Mouse (Mus musculus): ENCODE measurements around the gene Ddhd1. TPM values are rescaled to one million over a fixed set of nuclear protein-coding genes. Genes with fewer than 3 reads are reported as not detected.

Gene Ddhd1
- polyA plus RNA-seq (2015; fragmentation: Nextera tagmentation; extraction: Ambion mirVana), result 8.1 and 9.3 TPM in 2 replicates

DNA sequence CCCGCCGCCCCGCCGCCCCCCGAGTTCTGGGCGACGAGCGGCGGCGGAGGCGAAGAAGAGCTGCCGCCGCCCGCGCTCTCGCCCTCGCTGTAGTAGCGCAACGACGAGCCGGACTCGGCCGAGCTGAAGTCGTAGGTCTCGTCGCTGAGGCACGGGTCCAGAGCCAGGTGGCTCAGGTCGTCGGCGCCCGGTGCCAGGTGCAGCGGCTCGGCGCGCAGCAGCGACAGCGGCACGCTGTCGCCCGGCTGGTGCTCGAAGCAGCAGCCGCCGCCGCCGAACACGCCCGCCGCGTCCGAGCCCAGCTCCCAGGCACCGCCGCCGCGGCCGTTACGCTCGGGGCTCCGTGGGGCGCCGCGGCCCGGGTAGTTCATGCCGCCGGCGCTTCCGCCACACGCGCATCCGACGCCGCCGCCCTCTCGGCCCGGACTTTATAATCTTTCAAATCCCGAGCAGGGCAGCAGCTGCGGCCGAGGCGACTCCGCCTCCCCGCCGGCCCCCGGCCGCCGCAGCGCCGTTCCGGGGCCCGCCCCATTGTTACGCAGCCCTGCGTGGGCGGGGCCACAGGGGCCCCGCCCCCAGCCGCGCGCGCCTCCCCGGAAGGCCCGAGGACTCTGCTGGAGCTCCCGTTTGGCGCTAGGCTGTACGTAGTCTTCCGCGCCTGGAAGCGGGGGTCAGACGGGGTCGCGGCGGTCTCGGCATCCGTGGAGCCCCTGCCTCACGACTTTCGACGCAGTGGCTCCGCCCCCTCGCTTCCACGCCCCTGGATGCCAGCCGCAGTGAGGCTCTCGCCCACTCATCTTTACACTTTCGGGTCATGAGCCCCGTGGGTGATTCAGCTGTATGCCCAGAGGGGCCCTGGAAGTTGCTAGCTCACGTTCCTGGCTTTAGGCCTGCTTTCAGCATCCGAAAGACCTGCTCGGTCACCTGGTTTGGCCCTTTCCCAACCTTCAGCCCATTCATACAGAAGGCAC is at the start of gene Ddhd1:
Gene Ddhd1, minus strand, starts transcription at position 503 of the 971 bp plus-strand sequence.
- H3K27me3 ChIP-seq (ENCODE audit: control insufficient read depth, insufficient read depth, low read length), result no peaks in the 10 kb centered on the region
- H3K9ac ChIP-seq (ENCODE audit: low read length), result peak within 1 kb of the TSS; percentile 93
- peaks cover 32% of the 10 kb centered on the region for H3K4me1 ChIP-seq (ENCODE audit: control insufficient read depth, insufficient read depth, low read length)
- peak; percentile 95 for ATAC-seq (replicated peaks; ENCODE audit: extremely low read depth, insufficient read depth, low FRiP score)
- no peaks in the 10 kb centered on the region for H3K9me3 ChIP-seq (replicated peaks; ENCODE audit: control insufficient read depth, low read length)
- under 1% methylated on average over 120 of the region's 123 CpGs for WGBS
- H3K27ac ChIP-seq (ENCODE audit: low read length), result peak within 1 kb of the TSS; percentile 92
- peak within 1 kb of the TSS; percentile 96 for H3K4me3 ChIP-seq (ENCODE audit: low read length)
- no peaks in the 10 kb centered on the region for H3K36me3 ChIP-seq (ENCODE audit: control insufficient read depth, insufficient read depth)
- H3K4me2 ChIP-seq (ENCODE audit: low read depth, low read length), result peak within 1 kb of the TSS; percentile 96

DNA sequence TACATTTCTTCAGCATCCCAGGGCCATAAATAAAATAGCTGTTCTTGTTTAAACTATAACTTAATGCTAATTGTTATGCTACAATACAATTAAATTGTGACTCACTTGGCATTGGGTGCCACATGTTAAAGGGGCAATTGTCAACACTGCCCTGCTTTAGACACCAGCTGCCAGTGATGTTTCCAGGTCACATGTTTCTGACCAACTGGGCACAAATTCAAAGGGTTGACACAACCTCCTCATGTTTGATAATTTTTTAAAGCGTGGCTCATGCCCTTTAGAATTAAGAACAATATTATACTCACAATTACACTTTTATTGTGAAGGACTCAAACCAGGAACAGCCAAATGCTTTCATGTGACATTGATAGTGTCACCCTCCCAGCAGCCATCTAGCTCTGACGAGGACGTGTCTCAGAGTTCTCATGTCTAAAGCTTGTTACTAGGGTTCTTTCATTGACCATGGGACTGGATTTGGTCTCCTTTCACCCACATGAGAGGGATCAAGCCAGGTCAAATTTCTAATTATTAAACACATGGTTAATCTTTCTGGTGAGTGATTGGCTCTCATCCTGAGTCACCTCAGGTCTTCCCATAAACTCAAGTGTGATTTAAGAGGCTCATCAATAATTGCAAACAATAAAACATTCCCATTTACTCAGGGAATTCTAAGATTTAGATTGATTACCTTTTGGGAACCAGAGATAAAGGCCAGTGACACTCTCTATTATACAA is 49.4 kb upstream of the Ddhd1 start:
- 60% methylated on average over 3 of the region's 3 CpGs for WGBS
- Histone ChIP-seq H3K9me3 (replicated peaks; ENCODE audit: control insufficient read depth, low read length) (no peaks in the 10 kb centered on the region), H3K27ac (ENCODE audit: low read length) (no peak overlapping the region), H3K4me2 (ENCODE audit: low read depth, low read length) (no peak overlapping the region), H3K4me1 (ENCODE audit: control insufficient read depth, insufficient read depth, low read length) (no peaks in the 10 kb centered on the region), H3K27me3 (ENCODE audit: control insufficient read depth, insufficient read depth, low read length) (no peaks in the 10 kb centered on the region), H3K9ac (ENCODE audit: low read length) (no peak overlapping the region), H3K36me3 (ENCODE audit: control insufficient read depth, insufficient read depth) (no peaks in the 10 kb centered on the region), H3K4me3 (ENCODE audit: low read length) (no peak overlapping the region)
- no peak for ATAC-seq (replicated peaks; ENCODE audit: extremely low read depth, insufficient read depth, low FRiP score)

DNA sequence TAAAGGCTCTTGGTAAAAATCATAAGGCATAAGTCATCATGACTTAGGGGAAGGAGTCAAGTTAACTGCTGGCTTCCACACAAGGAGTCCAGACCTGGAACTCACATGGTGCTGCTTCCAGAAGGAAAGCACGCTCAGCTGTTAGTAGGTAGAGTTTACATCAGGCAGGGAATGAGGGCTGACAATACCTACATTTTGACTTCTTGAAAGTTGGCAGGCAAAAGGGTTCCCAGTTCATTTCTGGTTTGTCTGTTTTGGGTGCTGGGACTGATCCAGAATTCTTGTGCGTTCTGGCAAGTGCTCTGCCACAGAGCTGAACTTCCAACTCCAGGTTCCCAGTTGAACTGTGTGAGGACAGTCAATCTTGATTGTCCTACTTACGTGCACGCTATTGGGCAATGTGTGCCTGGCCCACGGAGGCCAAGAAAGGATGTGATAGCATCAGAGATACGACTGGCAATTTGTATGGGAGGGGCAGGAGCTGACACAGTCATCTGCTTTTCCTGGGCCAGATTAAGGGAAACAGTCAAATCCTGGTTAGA is 42.2 kb upstream of the Ddhd1 start:
- Histone ChIP-seq H3K9me3 (replicated peaks; ENCODE audit: control insufficient read depth, low read length) (no peaks in the 10 kb centered on the region), H3K4me2 (ENCODE audit: low read depth, low read length) (no peak overlapping the region), H3K4me3 (ENCODE audit: low read length) (no peak overlapping the region), H3K9ac (ENCODE audit: low read length) (no peak overlapping the region), H3K36me3 (ENCODE audit: control insufficient read depth, insufficient read depth) (no peaks in the 10 kb centered on the region), H3K27me3 (ENCODE audit: control insufficient read depth, insufficient read depth, low read length) (no peaks in the 10 kb centered on the region), H3K27ac (ENCODE audit: low read length) (no peak overlapping the region), H3K4me1 (ENCODE audit: control insufficient read depth, insufficient read depth, low read length) (no peaks in the 10 kb centered on the region)
- 56% methylated on average over 6 of the region's 6 CpGs for WGBS
- ATAC-seq (replicated peaks; ENCODE audit: extremely low read depth, insufficient read depth, low FRiP score), result no peak

DNA sequence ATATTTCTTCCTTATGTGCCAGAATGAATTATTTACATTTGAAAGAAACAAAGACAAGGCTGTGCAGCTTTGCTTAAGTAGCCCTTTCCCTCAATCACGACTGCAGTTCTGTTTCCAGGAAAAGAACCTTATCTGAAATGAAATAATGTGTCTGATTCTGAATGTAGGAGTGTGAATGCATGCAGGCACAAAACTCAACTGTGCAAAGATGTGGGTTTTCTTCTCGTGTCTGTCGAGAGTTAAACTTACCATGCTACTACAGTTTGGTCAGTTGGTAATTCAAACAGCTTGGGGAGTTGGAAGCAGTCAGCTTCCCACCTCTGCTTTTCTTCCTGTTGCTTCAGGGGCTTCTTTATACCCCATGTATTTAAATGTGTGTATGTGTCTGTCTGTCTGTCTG is 40.9 kb upstream of the Ddhd1 start:
- H3K27ac ChIP-seq (ENCODE audit: low read length), result no peak overlapping the region
- no peak overlapping the region for H3K9ac ChIP-seq (ENCODE audit: low read length)
- 42% methylated on average over 3 of the region's 3 CpGs for WGBS
- no peaks in the 10 kb centered on the region for H3K9me3 ChIP-seq (replicated peaks; ENCODE audit: control insufficient read depth, low read length)
- H3K27me3 ChIP-seq (ENCODE audit: control insufficient read depth, insufficient read depth, low read length), result no peaks in the 10 kb centered on the region
- H3K4me3 ChIP-seq (ENCODE audit: low read length), result no peak overlapping the region
- no peak for ATAC-seq (replicated peaks; ENCODE audit: extremely low read depth, insufficient read depth, low FRiP score)
- H3K36me3 ChIP-seq (ENCODE audit: control insufficient read depth, insufficient read depth), result no peaks in the 10 kb centered on the region
- H3K4me1 ChIP-seq (ENCODE audit: control insufficient read depth, insufficient read depth, low read length), result no peaks in the 10 kb centered on the region
- H3K4me2 ChIP-seq (ENCODE audit: low read depth, low read length), result no peak overlapping the region

DNA sequence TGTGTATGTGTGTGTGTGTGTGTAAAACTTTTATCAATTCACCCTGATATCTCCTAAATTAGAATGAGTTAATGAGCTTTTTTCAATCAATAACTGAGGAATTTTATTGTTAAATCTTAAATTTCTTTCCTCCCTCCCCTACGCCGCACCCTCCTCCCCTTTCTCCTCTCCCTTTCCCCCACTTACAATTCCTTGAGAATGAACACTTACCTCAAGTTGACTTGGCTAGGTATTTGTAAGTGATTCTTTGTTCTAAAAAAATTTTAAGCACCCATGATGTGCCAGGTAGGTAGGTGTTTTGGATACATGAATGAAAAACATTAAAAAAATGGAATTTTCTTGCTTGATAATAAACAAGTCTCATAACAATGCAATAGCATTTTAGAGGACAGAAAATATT is 38.2 kb upstream of the Ddhd1 start:
- no peak overlapping the region for H3K27ac ChIP-seq (ENCODE audit: low read length)
- ATAC-seq (replicated peaks; ENCODE audit: extremely low read depth, insufficient read depth, low FRiP score), result no peak
- H3K4me2 ChIP-seq (ENCODE audit: low read depth, low read length), result no peak overlapping the region
- H3K27me3 ChIP-seq (ENCODE audit: control insufficient read depth, insufficient read depth, low read length), result no peaks in the 10 kb centered on the region
- H3K4me3 ChIP-seq (ENCODE audit: low read length), result no peak overlapping the region
- no peaks in the 10 kb centered on the region for H3K36me3 ChIP-seq (ENCODE audit: control insufficient read depth, insufficient read depth)
- H3K9ac ChIP-seq (ENCODE audit: low read length), result no peak overlapping the region
- no peaks in the 10 kb centered on the region for H3K9me3 ChIP-seq (replicated peaks; ENCODE audit: control insufficient read depth, low read length)
- H3K4me1 ChIP-seq (ENCODE audit: control insufficient read depth, insufficient read depth, low read length), result no peaks in the 10 kb centered on the region
- 83% methylated on average over 2 of the region's 2 CpGs for WGBS

DNA sequence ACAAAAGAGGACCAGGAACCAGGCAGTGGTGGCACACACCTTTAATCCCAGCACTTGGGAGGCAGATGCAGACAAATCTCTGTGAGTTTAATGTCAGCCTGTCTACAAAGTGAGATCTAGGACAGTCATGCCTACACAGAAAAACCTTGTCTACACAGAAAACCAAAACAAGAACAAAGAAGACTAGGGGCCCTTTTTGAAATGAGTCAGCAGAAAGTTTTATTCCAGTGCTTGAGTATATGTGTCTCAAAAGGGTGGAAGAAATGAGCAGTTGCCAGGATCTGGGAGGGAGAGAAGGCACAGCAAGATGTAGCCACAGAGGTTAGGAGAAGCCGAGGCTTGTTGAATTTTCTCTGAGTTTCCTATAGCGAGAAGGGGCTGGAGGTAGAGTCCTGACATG is 35.9 kb upstream of the Ddhd1 start:
- Histone ChIP-seq H3K4me2 (ENCODE audit: low read depth, low read length) (no peak overlapping the region), H3K9me3 (replicated peaks; ENCODE audit: control insufficient read depth, low read length) (no peaks in the 10 kb centered on the region), H3K27ac (ENCODE audit: low read length) (no peak overlapping the region), H3K36me3 (ENCODE audit: control insufficient read depth, insufficient read depth) (no peaks in the 10 kb centered on the region), H3K27me3 (ENCODE audit: control insufficient read depth, insufficient read depth, low read length) (no peaks in the 10 kb centered on the region), H3K4me1 (ENCODE audit: control insufficient read depth, insufficient read depth, low read length) (no peaks in the 10 kb centered on the region; the same call in 1 of the 2 replicates), H3K4me3 (ENCODE audit: low read length) (no peak overlapping the region), H3K9ac (ENCODE audit: low read length) (no peak overlapping the region)
- ATAC-seq (replicated peaks; ENCODE audit: extremely low read depth, insufficient read depth, low FRiP score), result no peak
- WGBS, result 90% methylated on average over 2 of the region's 2 CpGs

DNA sequence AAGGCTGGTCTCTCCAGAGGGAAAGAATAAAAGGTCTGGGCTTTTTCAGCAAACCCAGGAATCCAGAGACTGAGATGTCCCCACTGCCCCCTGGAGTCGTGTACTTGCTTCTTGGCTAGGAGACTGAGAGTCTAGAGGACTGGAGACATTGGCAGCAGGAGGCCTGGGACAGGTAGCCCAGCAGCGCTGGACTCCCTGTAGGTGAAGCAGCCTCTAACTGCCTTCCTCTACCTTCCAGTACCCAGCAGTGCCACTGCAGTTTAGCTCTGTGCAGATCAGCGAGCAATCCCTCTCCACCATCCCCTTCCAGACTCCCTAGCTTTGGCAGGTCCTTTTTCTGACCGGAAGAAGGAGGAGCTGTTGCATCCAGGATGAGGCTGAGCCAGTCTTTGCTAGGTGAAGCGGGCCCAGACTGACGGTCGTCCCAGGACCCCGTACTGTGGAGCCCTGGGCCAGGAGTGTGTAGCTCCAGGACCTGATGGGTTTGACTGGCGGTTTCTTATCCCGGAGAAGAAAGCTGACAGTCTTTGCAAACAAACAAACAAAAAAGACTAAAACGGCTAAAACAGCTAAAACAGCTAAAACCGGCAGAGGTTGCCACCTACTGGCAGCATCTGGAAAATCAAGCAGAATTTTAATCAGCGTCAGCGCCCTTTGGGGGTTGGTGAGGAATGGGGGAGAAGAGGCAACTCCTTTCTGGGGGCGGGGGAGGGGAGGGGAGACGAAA is 32.7 kb upstream of the Ddhd1 start:
- no peaks in the 10 kb centered on the region for H3K27me3 ChIP-seq (ENCODE audit: control insufficient read depth, insufficient read depth, low read length)
- H3K9ac ChIP-seq (ENCODE audit: low read length), result peak overlapping the region; percentile 76
- no peaks in the 10 kb centered on the region for H3K36me3 ChIP-seq (ENCODE audit: control insufficient read depth, insufficient read depth)
- no peaks in the 10 kb centered on the region for H3K9me3 ChIP-seq (replicated peaks; ENCODE audit: control insufficient read depth, low read length)
- peak overlapping the region; percentile 67 for H3K4me3 ChIP-seq (ENCODE audit: low read length)
- ATAC-seq (replicated peaks; ENCODE audit: extremely low read depth, insufficient read depth, low FRiP score), result peak; percentile 49; the same call in 1 of the 2 replicates
- WGBS, result under 1% methylated on average over 16 of the region's 16 CpGs
- peak overlapping the region; percentile 81 for H3K4me2 ChIP-seq (ENCODE audit: low read depth, low read length)
- no peaks in the 10 kb centered on the region; the same call in 1 of the 2 replicates for H3K4me1 ChIP-seq (ENCODE audit: control insufficient read depth, insufficient read depth, low read length)
- no peak overlapping the region for H3K27ac ChIP-seq (ENCODE audit: low read length)

DNA sequence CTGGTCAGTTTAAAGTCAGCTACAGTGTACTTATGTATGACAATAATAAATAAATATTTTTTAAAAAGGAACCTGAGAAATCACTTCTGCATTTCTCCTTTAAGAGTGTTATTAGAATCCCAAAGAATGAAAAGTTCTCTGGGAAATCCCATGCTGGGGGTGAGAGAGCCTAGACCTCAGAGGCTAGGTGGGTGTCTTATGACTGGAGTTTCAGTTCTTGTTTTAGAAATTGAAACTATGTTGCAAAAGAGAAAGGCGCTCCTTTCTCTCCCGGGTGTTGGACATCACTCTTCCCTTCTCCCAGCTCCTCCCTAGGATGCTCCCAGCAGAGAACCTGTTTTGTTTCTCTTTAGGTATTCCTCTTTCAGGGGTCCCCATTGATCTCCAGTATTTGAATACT is 27.4 kb upstream of the Ddhd1 start:
- no peaks in the 10 kb centered on the region for H3K27me3 ChIP-seq (ENCODE audit: control insufficient read depth, insufficient read depth, low read length)
- no peak overlapping the region for H3K4me2 ChIP-seq (ENCODE audit: low read depth, low read length)
- WGBS, result 77% methylated on average over 2 of the region's 2 CpGs
- no peak for ATAC-seq (replicated peaks; ENCODE audit: extremely low read depth, insufficient read depth, low FRiP score)
- no peaks in the 10 kb centered on the region for H3K4me1 ChIP-seq (ENCODE audit: control insufficient read depth, insufficient read depth, low read length)
- no peaks in the 10 kb centered on the region for H3K36me3 ChIP-seq (ENCODE audit: control insufficient read depth, insufficient read depth)
- H3K9ac ChIP-seq (ENCODE audit: low read length), result no peak overlapping the region
- H3K9me3 ChIP-seq (replicated peaks; ENCODE audit: control insufficient read depth, low read length), result no peaks in the 10 kb centered on the region
- H3K27ac ChIP-seq (ENCODE audit: low read length), result no peak overlapping the region
- H3K4me3 ChIP-seq (ENCODE audit: low read length), result no peak overlapping the region

All from heart, embryonic 16.5 days (tissue).